Mouse (Mus musculus) C2C12 (cell line): ENCODE results near the gene Mettl26. TPM values are rescaled to one million over a fixed set of nuclear protein-coding genes. Genes with fewer than 3 reads are reported as not detected.

ENCODE experiments used
- H3K27me3 ChIP-seq: one replicate; pipeline ENCODE4 v1.6.1; 2011; ENCODE audit not compliant: control insufficient read depth, insufficient read depth, insufficient read length
- H3K36me3 ChIP-seq: one replicate; pipeline ENCODE4 v1.6.1; 2011; ENCODE audit not compliant: control insufficient read depth, insufficient read depth
- H3K4me3 ChIP-seq: one replicate; pipeline ENCODE4 v1.5.1; 2011; ENCODE audit warnings: mild to moderate bottlenecking, control low read depth; ENCODE audit not compliant: poor library complexity, insufficient read depth, severe bottlenecking
- H3K79me2 ChIP-seq: one replicate; pipeline ENCODE4 v1.6.1; 2011; ENCODE audit not compliant: control insufficient read depth, insufficient read depth
- H3K79me3 ChIP-seq: one replicate; pipeline ENCODE4 v1.6.1; 2011; ENCODE audit warnings: low read depth, control low read depth
- H3ac ChIP-seq: one replicate; pipeline ENCODE3; 2011; ENCODE audit warnings: low read depth; ENCODE audit not compliant: control insufficient read depth, insufficient read length
- CEBPB ChIP-seq: IDR thresholded peaks from one replicate; pipeline ENCODE4 v1.6.1; 2011; ENCODE audit warnings: low read depth, mild to moderate bottlenecking, control low read depth, moderate library complexity
- CTCF ChIP-seq: IDR thresholded peaks from one replicate; pipeline ENCODE4 v1.5.1; 2011; ENCODE audit not compliant: control insufficient read depth, insufficient read depth, insufficient read length
- FOSL1 ChIP-seq: IDR thresholded peaks from one replicate; pipeline ENCODE4 v1.8.0; 2011; ENCODE audit warnings: mild to moderate bottlenecking, low read length; ENCODE audit not compliant: poor library complexity, insufficient read depth, severe bottlenecking
- MAX ChIP-seq: IDR thresholded peaks from one replicate; pipeline ENCODE4 v1.6.1; 2011; ENCODE audit warnings: mild to moderate bottlenecking, control low read depth
- MYOD1 ChIP-seq: IDR thresholded peaks from one replicate; pipeline ENCODE4 v1.6.1; 2011; ENCODE audit warnings: low read depth; ENCODE audit not compliant: control insufficient read depth, insufficient read length
- MYOG ChIP-seq: IDR thresholded peaks from one replicate; pipeline ENCODE4 v1.6.1; 2011; ENCODE audit not compliant: control insufficient read depth, insufficient read length; ENCODE audit errors: extremely low read depth
- USF1 ChIP-seq: IDR thresholded peaks from one replicate; pipeline ENCODE4 v1.6.1; 2011; ENCODE audit warnings: low read depth, mild to moderate bottlenecking, control low read depth, moderate library complexity
- polyA plus RNA-seq: library from polyadenylated mRNA; unstranded; fragments of >200 nt; fragmentation: generic; extraction: Trizol; gene quantifications from one replicate; pipeline ENCODE4 v1.2.1, GENCODE M21; 2012; ENCODE audit warnings: missing spikeins

Mettl26 gene
- polyA plus RNA-seq, 1 experiment: 25.0 TPM

DNA sequence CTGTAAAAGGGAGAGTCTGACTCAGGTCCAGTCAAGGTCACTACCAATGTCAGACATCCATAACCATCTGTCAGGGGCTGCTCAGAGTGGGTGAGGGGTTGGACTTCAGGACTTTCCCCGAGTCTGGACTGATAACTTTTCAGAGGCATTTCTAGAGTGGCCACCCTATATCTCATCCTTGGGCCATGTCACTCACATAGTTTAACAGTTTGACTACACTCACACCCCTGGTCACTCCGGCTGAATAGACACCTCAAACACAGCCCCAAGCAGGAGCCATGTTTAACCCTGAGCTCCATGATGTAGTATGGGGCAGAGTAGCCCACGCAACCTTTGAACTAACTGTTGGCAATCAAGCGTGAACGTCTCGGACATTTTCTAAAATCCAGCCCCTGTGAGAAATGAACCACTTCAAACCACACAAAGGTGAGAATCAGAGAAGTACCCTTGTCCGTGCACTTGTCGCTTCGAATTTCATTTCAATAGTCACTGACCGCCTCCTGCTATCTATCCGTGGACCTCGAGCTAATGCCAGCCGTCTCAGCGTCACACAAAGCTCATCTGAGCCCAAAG is 640 bp upstream of the Mettl26 start:
- H3K79me3 ChIP-seq: no peaks in the 10 kb centered on the region
- H3K79me2 ChIP-seq: peaks cover 8% of the 10 kb centered on the region
- H3K4me3 ChIP-seq: peak overlapping the region; percentile 53
- H3ac ChIP-seq: peak overlapping the region; percentile 67
- TF ChIP-seq CEBPB: no peak
- no peaks in the 10 kb centered on the region for H3K27me3 ChIP-seq
- H3K36me3 ChIP-seq: peaks cover 4% of the 10 kb centered on the region

DNA sequence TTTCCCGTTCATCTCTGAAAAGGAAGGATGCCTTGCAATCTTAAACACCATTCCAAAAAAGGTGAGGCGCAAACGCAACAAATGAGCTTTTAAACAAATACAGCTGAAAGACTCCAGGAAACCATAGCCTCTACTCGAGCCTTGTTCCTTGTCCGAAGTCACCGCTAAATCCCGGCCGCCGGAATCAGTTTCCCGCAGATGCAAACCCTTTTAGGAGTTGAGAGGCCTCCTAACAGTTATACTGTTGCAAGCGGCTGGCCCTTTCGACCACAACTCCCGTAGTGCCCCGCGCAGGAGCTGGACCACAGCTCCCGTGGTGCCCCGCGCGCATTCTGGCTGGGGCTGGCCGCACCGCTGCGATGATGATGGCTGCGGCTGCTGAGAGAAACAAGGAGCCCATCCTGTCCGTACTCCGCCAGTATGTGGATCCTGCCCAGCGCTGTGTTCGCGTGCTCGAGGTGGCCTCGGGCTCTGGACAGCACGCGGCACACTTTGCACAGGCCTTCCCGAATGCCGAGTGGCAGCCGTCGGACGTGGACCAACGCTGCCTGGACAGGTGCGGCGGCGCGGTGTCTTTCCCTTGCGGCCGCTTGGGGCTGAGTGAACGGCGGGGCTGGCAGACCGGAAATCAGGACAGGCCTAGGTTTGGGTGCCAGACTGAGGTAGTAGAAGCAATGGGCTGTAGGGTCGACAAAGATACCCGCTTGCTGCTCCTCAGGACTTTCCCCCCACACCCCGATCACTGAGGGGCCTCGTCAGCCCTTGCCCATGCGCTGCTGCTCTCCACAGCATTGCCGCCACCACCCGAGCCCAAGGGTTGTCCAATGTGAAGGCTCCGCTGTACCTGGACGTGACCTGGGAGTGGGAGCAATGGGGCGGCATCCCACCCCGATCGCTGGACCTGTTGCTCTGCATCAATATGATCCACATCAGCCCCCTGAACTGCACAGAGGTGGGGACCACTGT is 580 bp downstream of the Mettl26 start:
- peaks cover 8% of the 10 kb centered on the region for H3K79me2 ChIP-seq
- no peaks in the 10 kb centered on the region for H3K27me3 ChIP-seq
- H3ac ChIP-seq: peak overlapping the region; percentile 78
- TF ChIP-seq MYOG (no peak), CTCF (no peak), MAX (peak; percentile 7), FOSL1 (no peak), CEBPB (no peak), MYOD1 (peak; percentile 57), USF1 (no peak)
- H3K4me3 ChIP-seq: peak overlapping the region; percentile 53
- H3K36me3 ChIP-seq: peaks cover 4% of the 10 kb centered on the region
- no peaks in the 10 kb centered on the region for H3K79me3 ChIP-seq

DNA sequence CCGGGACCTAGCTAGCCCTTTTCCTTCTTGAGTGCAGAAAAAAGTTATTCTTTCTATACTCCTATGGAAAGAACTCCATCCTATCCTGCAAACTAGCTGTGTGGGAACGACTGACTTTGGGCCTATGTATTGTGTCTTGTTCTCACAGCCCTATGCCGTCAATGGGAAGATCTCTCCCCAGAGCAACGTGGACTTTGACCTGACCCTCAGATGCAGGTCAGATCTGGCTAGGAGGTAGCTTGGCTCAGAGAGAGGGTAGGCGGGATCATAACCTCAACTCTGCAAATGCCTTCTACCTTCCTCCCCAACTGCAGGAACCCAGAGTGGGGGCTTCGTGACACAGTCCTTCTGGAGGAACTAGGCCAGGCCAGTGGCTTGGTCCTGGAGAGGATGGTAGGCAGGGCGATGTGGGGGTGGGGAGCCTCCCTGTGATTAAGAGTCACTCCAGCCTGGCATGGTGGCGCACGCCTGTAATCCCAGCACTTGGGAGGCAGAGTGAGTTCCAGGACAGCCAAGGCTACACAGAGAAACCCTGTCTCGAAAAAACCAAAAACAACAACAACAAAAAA is 1.6 kb downstream of the Mettl26 start:
- Histone ChIP-seq H3K79me3 (no peaks in the 10 kb centered on the region), H3K4me3 (no peak overlapping the region), H3ac (peak overlapping the region; percentile 42), H3K27me3 (no peaks in the 10 kb centered on the region), H3K79me2 (peaks cover 8% of the 10 kb centered on the region), H3K36me3 (peaks cover 7% of the 10 kb centered on the region)
- TF ChIP-seq MYOG (no peak), FOSL1 (no peak), CEBPB (no peak), CTCF (no peak), USF1 (no peak), MYOD1 (no peak), MAX (no peak)

DNA sequence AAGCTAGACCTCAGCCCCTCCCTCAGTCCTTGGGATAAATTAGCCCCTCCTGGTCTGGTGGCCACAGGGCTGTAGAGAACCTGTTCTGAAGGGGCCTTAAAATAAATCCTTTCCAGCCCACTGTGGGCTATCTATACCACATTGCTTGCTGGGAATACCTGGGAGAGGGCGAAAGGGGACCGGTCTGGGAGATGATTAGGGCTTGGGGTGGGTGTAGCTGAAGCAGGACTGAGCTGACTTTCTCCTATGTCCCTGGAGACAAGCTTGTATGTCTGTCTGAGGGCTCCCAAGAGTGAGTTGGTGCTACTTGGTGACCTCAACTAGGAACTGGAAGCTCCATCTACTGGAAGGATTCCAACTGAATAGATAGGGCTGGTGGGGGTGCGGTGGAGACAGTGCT is 2.2 kb downstream of the Mettl26 start:
- Histone ChIP-seq H3K4me3 (no peak overlapping the region), H3K79me2 (peaks cover 8% of the 10 kb centered on the region), H3K79me3 (no peaks in the 10 kb centered on the region), H3K36me3 (peaks cover 10% of the 10 kb centered on the region), H3ac (no peak overlapping the region), H3K27me3 (no peaks in the 10 kb centered on the region)
- no peak for TF ChIP-seq MAX
- TF ChIP-seq FOSL1: no peak
- TF ChIP-seq CEBPB: no peak
- no peak for TF ChIP-seq MYOG
- no peak for TF ChIP-seq CTCF
- TF ChIP-seq USF1: no peak
- TF ChIP-seq MYOD1: no peak

DNA sequence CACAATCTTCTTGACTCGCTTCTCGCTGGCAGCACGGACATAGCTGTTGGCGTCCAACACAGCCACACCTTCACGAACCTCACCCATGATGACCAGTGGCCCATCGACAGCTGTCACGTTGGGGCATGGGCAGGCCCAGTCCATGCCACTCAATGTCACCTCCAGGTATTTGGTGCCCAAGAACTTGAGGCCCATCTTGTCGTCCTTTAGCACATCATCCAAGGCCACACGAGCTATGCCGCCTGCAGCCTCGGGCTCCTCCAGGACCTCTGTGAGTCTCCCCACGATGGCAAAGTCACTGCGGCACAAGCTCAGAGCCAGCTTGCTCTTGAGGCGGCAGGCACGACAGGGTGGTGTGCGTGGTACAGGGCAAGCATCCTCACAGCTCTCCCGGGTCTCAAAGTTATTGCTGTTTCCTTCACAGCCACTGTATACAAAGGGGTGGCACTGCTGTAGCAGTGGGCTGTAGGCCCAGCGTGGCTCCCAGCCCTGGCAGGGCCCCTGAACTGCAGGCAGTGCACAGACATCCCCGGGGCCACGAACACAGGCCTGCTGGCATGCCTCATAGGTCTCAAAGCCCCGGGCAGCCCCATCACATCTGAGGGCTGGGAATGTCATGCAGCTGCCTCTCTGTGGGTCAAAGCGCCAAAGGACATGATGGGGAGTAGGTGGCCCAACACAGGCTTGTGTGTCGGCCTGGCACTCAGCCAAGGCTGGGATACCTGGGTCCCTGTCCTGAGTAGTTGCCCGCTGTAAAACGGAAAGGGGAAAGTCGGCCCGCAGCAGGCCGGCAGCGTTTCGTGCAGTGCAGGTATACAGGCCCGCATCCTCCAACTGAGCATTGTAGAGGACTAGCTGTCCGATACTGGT is 3.1 kb downstream of the Mettl26 start:
- TF ChIP-seq CTCF: no peak
- no peak for TF ChIP-seq MYOG
- TF ChIP-seq USF1: no peak
- no peak for TF ChIP-seq CEBPB
- TF ChIP-seq MYOD1: no peak
- no peak for TF ChIP-seq FOSL1
- no peak for TF ChIP-seq MAX
- H3K36me3 ChIP-seq: peaks cover 10% of the 10 kb centered on the region
- H3K79me2 ChIP-seq: peaks cover 8% of the 10 kb centered on the region
- H3K27me3 ChIP-seq: no peaks in the 10 kb centered on the region
- H3ac ChIP-seq: no peak overlapping the region
- no peaks in the 10 kb centered on the region for H3K79me3 ChIP-seq
- H3K4me3 ChIP-seq: no peak overlapping the region
